Mouse (Mus musculus) kidney, adult 11 months (tissue): ENCODE results near the gene Proca1.

Source experiments
- DNase-seq: peaks from one replicate; pipeline ENCODE4 v3.0.0; 2022

Gene Proca1

GRCm38 (mm10) chr11:78166640-78167039 is 26.6 kb upstream of the Proca1 start:
- DNase-seq = no peak

- DNase-seq = no peak
These were observed 25.8 kb upstream of the Proca1 start for GRCm38 (mm10) chr11:78167257-78167959.

GRCm38 (mm10) chr11:78168541-78169468 is 24.4 kb upstream of the Proca1 start:
- no peak for DNase-seq

GRCm38 (mm10) chr11:78170306-78170705 is 22.9 kb upstream of the Proca1 start:
- peak; percentile 61 for DNase-seq

- no peak for DNase-seq
These were observed 21.9 kb upstream of the Proca1 start for GRCm38 (mm10) chr11:78171328-78171727.

GRCm38 (mm10) chr11:78172034-78172747 is 21.0 kb upstream of the Proca1 start:
- no peak for DNase-seq

- DNase-seq = no peak
These were observed 20.3 kb upstream of the Proca1 start for GRCm38 (mm10) chr11:78172748-78173383.

- no peak for DNase-seq
These were observed 18.7 kb upstream of the Proca1 start for GRCm38 (mm10) chr11:78174506-78174905.

GRCm38 (mm10) chr11:78175771-78176401 is 17.3 kb upstream of the Proca1 start:
- DNase-seq = no peak

- DNase-seq = peak; percentile 97
These were observed 16.8 kb upstream of the Proca1 start, which contains the start of the genes Nek8 and Tlcd1 for GRCm38 (mm10) chr11:78176402-78176862. TSS of gene Nek8 (minus strand) at chr11:78176675. TSS of gene Tlcd1 (plus strand) at chr11:78176711.

- DNase-seq = no peak
These were observed 16.3 kb upstream of the Proca1 start for GRCm38 (mm10) chr11:78176905-78177331.

GRCm38 (mm10) chr11:78177437-78177836 is 15.8 kb upstream of the Proca1 start:
- peak; percentile 96 for DNase-seq

GRCm38 (mm10) chr11:78177903-78178858 is 15.0 kb upstream of the Proca1 start:
- DNase-seq = peak; percentile 97

GRCm38 (mm10) chr11:78178859-78179437 is 14.2 kb upstream of the Proca1 start:
- DNase-seq = peak; percentile 90

- DNase-seq = no peak
These were observed 13.7 kb upstream of the Proca1 start for GRCm38 (mm10) chr11:78179438-78179999.

GRCm38 (mm10) chr11:78180081-78180761 is 13.0 kb upstream of the Proca1 start:
- no peak for DNase-seq

- no peak for DNase-seq
These were observed 11.3 kb upstream of the Proca1 start for GRCm38 (mm10) chr11:78181830-78182357.

GRCm38 (mm10) chr11:78182450-78182849 is 10.7 kb upstream of the Proca1 start:
- DNase-seq = no peak
